Mouse (Mus musculus) kidney, postnatal 0 days (tissue): ENCODE results near the gene Zfpm1. TPM values are rescaled to one million over a fixed set of nuclear protein-coding genes. Genes with fewer than 3 reads are reported as not detected.

Experiments
- ATAC-seq: fragments of 200-750 bp; cut with Nextera tagmentation; replicated peaks from 2 replicates; pipeline ENCODE4 v1.8.0; 2017; ENCODE audit warnings: low read depth, moderate number of reproducible peaks, moderate TSS enrichment, moderate library complexity; ENCODE audit not compliant: low FRiP score
- DNase-seq: peaks from one replicate; pipeline ENCODE4 v3.0.0-alpha.2; 2016; ENCODE audit warnings: low spot score
- H3K27ac ChIP-seq: fragments of 300-500 bp; sonication (generic); 2 replicates; pipeline ENCODE4 v1.5.1; 2014; ENCODE audit warnings: mild to moderate bottlenecking
- H3K27me3 ChIP-seq: fragments of 300-500 bp; sonication (generic); 2 replicates; pipeline ENCODE4 v1.6.1; 2014; ENCODE audit warnings: low read length, mixed read lengths; ENCODE audit not compliant: insufficient read depth
- H3K36me3 ChIP-seq: fragments of 300-500 bp; sonication (generic); 2 replicates; pipeline ENCODE4 v1.6.1; 2014; ENCODE audit warnings: low read length, mixed read lengths; ENCODE audit not compliant: insufficient read depth
- H3K4me1 ChIP-seq: fragments of 300-500 bp; sonication (generic); replicated peaks from 2 replicates; pipeline ENCODE4 v1.6.1; 2014; ENCODE audit warnings: antibody characterized with exemption, low read length, mixed read lengths; ENCODE audit not compliant: insufficient read depth
- H3K4me2 ChIP-seq: fragments of 300-500 bp; sonication (generic); 2 replicates; pipeline ENCODE4 v1.6.1; 2014; ENCODE audit warnings: mild to moderate bottlenecking, low read length, moderate library complexity, mixed read lengths
- H3K4me3 ChIP-seq: fragments of 300-500 bp; sonication (generic); replicated peaks from 2 replicates; pipeline ENCODE4 v1.5.1; 2014; ENCODE audit warnings: low read depth, low read length
- H3K9ac ChIP-seq: fragments of 300-500 bp; sonication (generic); 2 replicates; pipeline ENCODE4 v1.6.1; 2014; ENCODE audit warnings: low read depth, low read length
- H3K9me3 ChIP-seq: fragments of 300-500 bp; sonication (generic); replicated peaks from 2 replicates; pipeline ENCODE4 v1.6.1; 2016; ENCODE audit warnings: low read length, inconsistent platforms, mixed read lengths
- CTCF ChIP-seq: IDR thresholded peaks from 2 replicates; pipeline ENCODE4 v1.5.1; 2016; ENCODE audit warnings: antibody characterized with exemption, low read depth, mild to moderate bottlenecking, moderate library complexity
- WGBS: fragments of 180-500 bp; shearing (Covaris S2); extraction: QIAGEN DNeasy Blood & Tissue Kit; methylation state at CpG from one replicate; pipeline ENCODE4 v1.1.7; 2014; 5-methylcytosine and 5-hydroxymethylcytosine counted together
- polyA plus RNA-seq: library from polyadenylated mRNA; unstranded; fragments of >200 nt; fragmentation: Nextera tagmentation; extraction: Ambion mirVana; gene quantifications from 2 replicates; pipeline ENCODE4 v1.2.1, GENCODE M21; 2015

Gene Zfpm1
- polyA plus RNA-seq, 1 experiment from 2014 or later, result 2.3 TPM

DNA sequence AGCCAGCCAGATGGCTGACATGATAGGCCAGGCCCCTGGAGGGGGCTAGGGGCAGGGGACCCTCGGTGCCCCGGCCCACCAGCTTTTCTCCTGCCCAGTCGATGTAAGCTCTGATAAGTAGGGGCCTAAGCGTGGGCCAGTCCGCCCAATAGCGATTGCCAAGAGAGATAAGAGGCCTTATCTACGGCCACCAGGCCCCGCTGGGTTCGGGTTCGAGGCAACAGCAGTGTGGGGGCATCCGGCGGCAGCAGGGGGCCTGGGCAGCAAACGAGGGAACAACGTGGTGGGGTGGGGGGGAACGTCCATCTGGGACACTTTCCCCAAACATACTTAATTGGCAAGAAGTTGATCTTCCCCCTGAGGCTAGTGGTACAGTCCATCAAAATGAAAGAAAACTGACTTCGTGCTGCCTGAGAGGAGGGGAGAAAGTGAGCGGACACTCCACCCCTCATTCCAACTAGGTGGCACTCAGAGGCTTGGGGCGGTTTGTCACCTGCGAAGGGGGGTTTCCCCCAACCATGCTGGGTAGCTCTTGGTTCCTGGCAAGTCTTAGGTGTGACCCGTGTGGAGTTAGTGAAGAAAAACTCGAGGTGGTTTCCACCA lies 2.8 kb downstream of the Zfpm1 start:
- H3K4me1 ChIP-seq, result peaks cover 15% of the 10 kb centered on the region
- H3K36me3 ChIP-seq, result no peaks in the 10 kb centered on the region
- peak overlapping the region; percentile 98 for H3K4me2 ChIP-seq
- H3K9ac ChIP-seq, result peak overlapping the region; percentile 75
- H3K27me3 ChIP-seq, result no peaks in the 10 kb centered on the region
- peak overlapping the region; percentile 84 for H3K4me3 ChIP-seq
- ATAC-seq (no peak), DNase-seq (peak; percentile 57)
- peak overlapping the region; percentile 43 for H3K27ac ChIP-seq
- no peaks in the 10 kb centered on the region for H3K9me3 ChIP-seq
- no peak for TF ChIP-seq CTCF
- WGBS, result 7% methylated on average over 21 of the region's 21 CpGs

DNA sequence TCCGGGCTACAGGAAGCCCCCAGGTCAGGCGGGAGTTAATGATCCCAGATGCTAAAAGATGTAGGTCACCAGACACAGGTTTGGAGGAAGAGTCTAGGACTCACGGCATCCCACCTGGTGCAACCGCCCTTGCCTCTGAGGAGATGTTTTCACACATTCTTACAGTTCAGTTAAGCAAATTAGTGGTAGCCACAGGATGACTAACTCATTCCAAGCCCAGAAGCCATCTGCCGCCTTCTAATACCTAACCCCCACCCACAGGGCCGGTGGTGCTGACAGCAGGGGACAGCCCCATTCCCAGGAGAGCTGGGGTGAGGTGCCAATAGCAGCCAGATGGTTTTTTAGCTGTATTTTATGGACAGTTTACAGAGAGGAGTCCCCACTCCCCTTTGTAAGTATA lies 3.8 kb downstream of the Zfpm1 start:
- H3K27ac ChIP-seq, result no peak overlapping the region
- no peak for TF ChIP-seq CTCF
- H3K36me3 ChIP-seq, result no peaks in the 10 kb centered on the region
- ATAC-seq (no peak), DNase-seq (no peak)
- no peak overlapping the region for H3K4me2 ChIP-seq
- WGBS, result 67% methylated on average over 6 of the region's 6 CpGs
- H3K9ac ChIP-seq, result no peak overlapping the region
- H3K4me1 ChIP-seq, result peaks cover 11% of the 10 kb centered on the region
- no peaks in the 10 kb centered on the region for H3K9me3 ChIP-seq
- no peaks in the 10 kb centered on the region for H3K27me3 ChIP-seq
- H3K4me3 ChIP-seq, result no peak overlapping the region

DNA sequence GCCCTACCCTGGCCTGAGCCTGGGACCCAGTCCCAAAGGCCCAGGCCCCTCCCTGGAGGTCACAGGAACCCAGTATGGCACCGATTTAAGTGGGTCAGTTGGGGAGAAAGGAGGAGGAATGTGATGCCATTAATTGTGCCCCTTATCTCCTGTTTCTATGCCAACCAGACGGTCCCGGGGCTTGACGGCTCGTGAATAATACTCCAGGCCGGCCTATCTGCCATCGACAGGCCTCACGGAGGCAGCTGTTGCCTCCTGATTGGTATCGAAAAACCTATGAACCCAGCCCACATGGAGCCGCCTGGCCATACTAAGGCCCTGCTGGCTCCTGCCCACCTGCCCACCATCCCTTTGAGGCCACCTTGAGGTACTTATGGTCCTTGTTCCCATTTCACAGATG lies 5.0 kb downstream of the Zfpm1 start:
- no peak for ATAC-seq
- Histone ChIP-seq H3K36me3 (no peaks in the 10 kb centered on the region), H3K9me3 (no peaks in the 10 kb centered on the region), H3K9ac (no peak overlapping the region), H3K27ac (no peak overlapping the region), H3K4me2 (no peak overlapping the region), H3K27me3 (no peaks in the 10 kb centered on the region), H3K4me1 (peaks cover 11% of the 10 kb centered on the region; the same call in 1 of the 2 replicates), H3K4me3 (no peak overlapping the region)
- 74% methylated on average over 10 of the region's 10 CpGs for WGBS
- TF ChIP-seq CTCF, result no peak
- DNase-seq, result no peak

DNA sequence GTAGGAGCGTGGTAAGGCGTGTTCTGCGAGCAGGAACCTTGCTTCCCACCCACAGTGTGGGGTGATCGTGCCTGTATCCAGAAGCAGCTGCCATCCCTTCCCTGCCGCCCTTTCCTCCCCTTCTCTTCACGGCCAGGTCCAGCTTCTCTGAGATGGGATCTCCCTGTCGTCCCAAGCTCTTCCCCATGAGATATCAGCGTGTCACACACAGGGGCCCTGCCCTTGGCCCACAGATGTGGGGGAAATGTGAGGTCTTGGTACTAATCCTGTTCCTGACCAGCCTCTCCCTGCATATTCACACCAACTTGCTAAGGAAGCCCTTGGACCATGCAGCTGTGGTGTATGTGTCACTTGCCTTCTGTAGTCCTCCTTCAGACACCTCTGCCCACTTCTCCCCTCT lies 5.8 kb downstream of the Zfpm1 start:
- H3K27ac ChIP-seq, result no peak overlapping the region
- no peak overlapping the region for H3K9ac ChIP-seq
- ATAC-seq, result no peak
- no peak for TF ChIP-seq CTCF
- no peak overlapping the region for H3K4me3 ChIP-seq
- H3K36me3 ChIP-seq, result no peaks in the 10 kb centered on the region
- peaks cover 11% of the 10 kb centered on the region; the same call in 1 of the 2 replicates for H3K4me1 ChIP-seq
- H3K27me3 ChIP-seq, result no peaks in the 10 kb centered on the region
- no peak overlapping the region for H3K4me2 ChIP-seq
- DNase-seq, result no peak
- H3K9me3 ChIP-seq, result no peaks in the 10 kb centered on the region
- WGBS, result 74% methylated on average over 8 of the region's 8 CpGs

DNA sequence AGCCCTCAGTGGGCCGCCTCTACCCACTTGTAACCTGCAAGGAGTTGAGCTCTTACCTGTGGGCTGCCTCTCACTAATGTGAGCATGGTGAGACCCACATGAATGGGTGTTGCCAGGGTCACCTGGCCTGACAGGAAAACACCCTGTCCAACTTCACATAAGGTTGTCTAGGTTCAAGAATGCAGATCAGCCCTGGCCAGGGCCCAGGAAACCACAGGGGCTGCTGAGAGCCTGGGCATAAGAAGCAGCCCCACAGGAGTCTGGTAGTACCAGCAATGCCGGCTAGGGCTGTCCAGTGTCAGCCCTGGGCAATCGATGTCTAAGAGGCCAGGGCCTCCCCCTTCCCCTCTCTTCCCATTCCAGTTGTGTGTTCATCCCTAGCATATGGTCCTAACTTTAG lies 6.4 kb downstream of the Zfpm1 start:
- 66% methylated on average over 3 of the region's 3 CpGs for WGBS
- Histone ChIP-seq H3K4me1 (peaks cover 11% of the 10 kb centered on the region; the same call in 1 of the 2 replicates), H3K4me2 (no peak overlapping the region), H3K9ac (no peak overlapping the region), H3K27ac (no peak overlapping the region), H3K4me3 (no peak overlapping the region), H3K27me3 (no peaks in the 10 kb centered on the region), H3K36me3 (no peaks in the 10 kb centered on the region), H3K9me3 (no peaks in the 10 kb centered on the region)
- no peak for ATAC-seq
- no peak for DNase-seq
- TF ChIP-seq CTCF, result no peak

DNA sequence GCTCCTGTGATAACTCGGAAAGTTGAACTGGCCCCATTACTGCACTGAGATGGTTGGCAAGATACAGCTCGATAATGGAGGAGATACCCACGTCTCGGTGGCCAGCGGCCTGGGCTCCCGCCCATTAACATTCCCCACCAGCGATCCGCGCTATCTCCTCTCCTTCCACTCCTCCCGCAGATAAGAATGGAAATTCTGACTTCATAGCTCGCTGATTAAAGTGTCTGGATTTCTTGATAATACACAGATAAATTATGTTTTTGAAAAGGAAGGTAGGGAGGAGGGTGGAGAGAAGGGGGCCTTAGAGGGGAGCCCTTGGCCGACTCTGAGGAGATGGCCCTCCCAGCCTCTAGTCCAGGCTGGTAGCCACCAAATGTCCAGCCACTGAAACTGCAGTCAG lies 9.1 kb downstream of the Zfpm1 start:
- ATAC-seq (no peak), DNase-seq (no peak)
- H3K4me1 ChIP-seq, result peaks cover 10% of the 10 kb centered on the region; the same call in 1 of the 2 replicates
- no peaks in the 10 kb centered on the region for H3K36me3 ChIP-seq
- no peak for TF ChIP-seq CTCF
- H3K27ac ChIP-seq, result no peak overlapping the region
- H3K9me3 ChIP-seq, result no peaks in the 10 kb centered on the region
- no peak overlapping the region for H3K4me2 ChIP-seq
- no peak overlapping the region for H3K4me3 ChIP-seq
- 0 out of 2 replicates have a peak overlapping the region, but pooled peaks have one; percentile 14 for H3K9ac ChIP-seq
- WGBS, result 58% methylated on average over 12 of the region's 12 CpGs
- H3K27me3 ChIP-seq, result no peaks in the 10 kb centered on the region

DNA sequence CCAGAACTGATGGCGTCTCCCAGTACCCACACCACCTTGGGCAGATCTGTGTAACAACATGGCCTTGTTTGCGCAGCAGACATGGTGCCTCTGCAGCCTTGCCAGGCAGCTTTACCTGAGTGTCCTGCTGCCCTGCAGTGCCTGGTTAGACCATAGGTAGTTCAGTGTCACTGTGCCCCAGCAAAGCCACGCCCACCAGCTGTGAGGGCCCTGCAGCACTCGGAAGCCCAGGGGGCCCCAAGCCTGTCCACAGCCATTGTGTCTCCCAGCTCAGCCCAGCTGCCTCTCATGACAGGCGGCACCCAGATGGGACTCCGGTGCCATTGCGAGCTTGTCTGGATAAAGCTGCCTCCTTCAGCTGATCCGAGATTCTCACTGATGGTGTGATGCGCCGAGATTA lies 9.6 kb downstream of the Zfpm1 start:
- Histone ChIP-seq H3K4me3 (no peak overlapping the region), H3K27me3 (no peaks in the 10 kb centered on the region), H3K9me3 (no peaks in the 10 kb centered on the region), H3K4me2 (no peak overlapping the region), H3K4me1 (peaks cover 11% of the 10 kb centered on the region; the same call in 1 of the 2 replicates), H3K27ac (no peak overlapping the region), H3K36me3 (no peaks in the 10 kb centered on the region), H3K9ac (no peak overlapping the region)
- TF ChIP-seq CTCF, result no peak
- WGBS, result 68% methylated on average over 10 of the region's 10 CpGs
- ATAC-seq (no peak), DNase-seq (no peak)
